Mouse (Mus musculus) hindbrain, embryonic 10.5 days (tissue): ENCODE measurements around the gene C130073F10Rik. TPM values are rescaled to one million over a fixed set of nuclear protein-coding genes. Genes with fewer than 3 reads are reported as not detected.
"Not testable (repeated sequence)": the region's sequence is repeated elsewhere in the genome, so short reads cannot be mapped to it uniquely, and the experiment has no call there.

Source experiments
- DNase-seq: peaks from one replicate; pipeline ENCODE4 v3.0.0-alpha.2; 2017; ENCODE audit warnings: low spot score
- H3K27ac ChIP-seq: fragments of 300-500 bp; sonication (generic); 2 replicates; pipeline ENCODE4 v1.5.1; 2016; ENCODE audit warnings: mild to moderate bottlenecking, moderate library complexity
- H3K27me3 ChIP-seq: fragments of 300-500 bp; sonication (generic); 2 replicates; pipeline ENCODE4 v1.6.1; 2016; ENCODE audit warnings: mild to moderate bottlenecking; ENCODE audit not compliant: poor library complexity, insufficient read depth, severe bottlenecking
- H3K36me3 ChIP-seq: fragments of 300-500 bp; sonication (generic); 2 replicates; pipeline ENCODE4 v1.6.1; 2016; ENCODE audit warnings: mild to moderate bottlenecking, moderate library complexity
- H3K4me1 ChIP-seq: fragments of 300-500 bp; sonication (generic); replicated peaks from 2 replicates; pipeline ENCODE4 v1.6.1; 2016; ENCODE audit warnings: mild to moderate bottlenecking
- H3K4me3 ChIP-seq: fragments of 300-500 bp; sonication (generic); 2 replicates; pipeline ENCODE4 v1.5.1; 2016; ENCODE audit warnings: mild to moderate bottlenecking, moderate library complexity
- H3K9me3 ChIP-seq: fragments of 300-500 bp; sonication (generic); 2 replicates; pipeline ENCODE4 v1.6.1; 2016; ENCODE audit warnings: mild to moderate bottlenecking, moderate library complexity
- WGBS: fragments of 180-500 bp; shearing (Covaris S2); methylation state at CpG from one replicate; pipeline ENCODE4 v1.1.7; 2016; 5-methylcytosine and 5-hydroxymethylcytosine counted together
- polyA plus RNA-seq: library from polyadenylated mRNA; unstranded; fragments of >200 nt; fragmentation: Nextera tagmentation; extraction: Ambion mirVana; gene quantifications from 2 replicates; pipeline ENCODE4 v1.2.1, GENCODE M21; 2016

Gene C130073F10Rik
- not detected in 2 replicates for polyA plus RNA-seq

- Histone ChIP-seq H3K4me1 (no peaks in the 10 kb centered on the region), H3K27me3 (no peaks in the 10 kb centered on the region), H3K36me3 (no peaks in the 10 kb centered on the region), H3K4me3 (no peak within 1 kb of the TSS), H3K9me3 (no peaks in the 10 kb centered on the region), H3K27ac (no peak within 1 kb of the TSS)
- no peak for DNase-seq
- WGBS, result 87% methylated on average over 7 of the region's 7 CpGs
These were observed at the start of gene C130073F10Rik for GRCm38 (mm10) chr4:101893656-101894420. Gene C130073F10Rik, minus strand, starts transcription at chr4:101893789.

DNA sequence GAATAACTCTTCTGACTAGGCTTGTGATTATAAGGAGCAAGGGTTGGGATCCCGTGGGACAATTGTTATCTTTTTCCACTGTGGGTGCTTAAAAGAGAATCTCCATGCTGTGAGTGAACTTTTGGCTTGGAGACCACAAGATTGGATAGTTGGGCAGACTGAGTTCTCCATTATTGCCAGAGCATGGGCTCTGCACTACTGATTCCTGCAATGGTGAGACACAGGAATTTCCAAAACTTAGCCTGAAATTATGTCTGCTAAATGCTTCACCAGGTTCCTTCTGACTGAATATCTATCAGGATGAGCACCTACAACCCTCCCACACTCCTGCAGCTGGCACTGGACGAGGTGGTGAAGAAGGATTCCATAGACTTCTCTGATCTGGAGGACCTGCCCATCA lies 46.5 kb upstream of the C130073F10Rik start, which contains the start of gene Gm12794:
Gene Gm12794 (plus strand): TSS at position 301 of the 400 bp plus-strand sequence.
- H3K27me3 ChIP-seq, H3K4me3 ChIP-seq, H3K27ac ChIP-seq, H3K36me3 ChIP-seq, H3K9me3 ChIP-seq, H3K4me1 ChIP-seq, DNase-seq: not testable (repeated sequence)
- WGBS, result 85% methylated on average over 2 of the region's 2 CpGs

GRCm38 (mm10) chr4:101908821-101909220 lies 15.2 kb upstream of the C130073F10Rik start, which contains the start of gene Gm12800:
Gene Gm12800, plus strand, starts transcription at chr4:101909121.
- H3K36me3 ChIP-seq, H3K9me3 ChIP-seq, H3K27me3 ChIP-seq, H3K4me1 ChIP-seq, H3K27ac ChIP-seq, DNase-seq, H3K4me3 ChIP-seq: not testable (repeated sequence)
- WGBS, result 92% methylated on average over 2 of the region's 2 CpGs

GRCm38 (mm10) chr4:101889377-101889776 lies 4.2 kb downstream of the C130073F10Rik start:
- Histone ChIP-seq H3K36me3 (no peaks in the 10 kb centered on the region), H3K4me3 (no peak overlapping the region), H3K27ac (no peak overlapping the region), H3K9me3 (no peaks in the 10 kb centered on the region), H3K4me1 (no peaks in the 10 kb centered on the region), H3K27me3 (no peaks in the 10 kb centered on the region)
- no peak for DNase-seq

DNA sequence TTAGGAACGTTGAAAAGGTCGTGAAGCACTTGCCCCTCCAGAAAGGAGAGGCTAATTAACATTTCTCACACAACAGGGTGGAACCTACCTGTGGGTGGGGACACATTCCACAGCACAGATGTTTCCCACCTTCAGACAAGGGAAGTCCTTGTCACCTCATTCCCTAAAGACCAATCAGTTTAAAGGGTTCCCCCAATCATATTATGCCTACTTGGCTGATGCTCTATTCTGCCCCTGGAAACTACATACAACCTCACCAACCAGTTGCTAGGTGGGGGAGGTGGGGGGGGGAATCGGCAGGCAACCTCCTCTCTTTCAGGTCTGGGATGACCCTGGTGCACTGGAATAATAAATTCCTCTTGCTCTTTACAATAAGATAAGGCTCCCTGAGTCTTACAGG lies 9.9 kb downstream of the C130073F10Rik start:
- Histone ChIP-seq H3K27ac (no peak overlapping the region), H3K4me1 (no peaks in the 10 kb centered on the region), H3K27me3 (no peaks in the 10 kb centered on the region), H3K4me3 (no peak overlapping the region), H3K9me3 (no peaks in the 10 kb centered on the region), H3K36me3 (no peaks in the 10 kb centered on the region)
- DNase-seq, result no peak
- WGBS, result 56% methylated on average over 3 of the region's 3 CpGs

DNA sequence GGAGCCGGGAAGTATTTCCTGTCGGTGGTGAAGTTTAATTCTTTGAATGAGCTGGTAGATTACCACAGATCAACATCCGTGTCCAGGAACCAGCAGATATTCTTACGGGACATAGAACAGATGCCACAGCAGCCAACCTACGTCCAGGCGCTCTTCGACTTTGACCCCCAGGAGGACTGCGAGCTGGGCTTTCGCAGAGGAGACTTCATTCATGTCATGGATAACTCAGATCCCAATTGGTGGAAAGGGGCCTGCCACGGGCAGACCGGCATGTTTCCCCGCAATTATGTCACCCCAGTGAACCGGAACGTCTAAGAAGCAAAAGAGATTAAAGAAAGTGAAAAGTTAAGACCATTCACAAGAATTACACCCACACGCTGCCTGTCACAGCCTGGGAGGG lies 17.9 kb downstream of the C130073F10Rik start:
- not testable (repeated sequence) for DNase-seq, H3K27me3 ChIP-seq, H3K27ac ChIP-seq, H3K4me1 ChIP-seq, H3K9me3 ChIP-seq, H3K36me3 ChIP-seq, H3K4me3 ChIP-seq
- WGBS, result 88% methylated on average over 15 of the region's 15 CpGs

DNA sequence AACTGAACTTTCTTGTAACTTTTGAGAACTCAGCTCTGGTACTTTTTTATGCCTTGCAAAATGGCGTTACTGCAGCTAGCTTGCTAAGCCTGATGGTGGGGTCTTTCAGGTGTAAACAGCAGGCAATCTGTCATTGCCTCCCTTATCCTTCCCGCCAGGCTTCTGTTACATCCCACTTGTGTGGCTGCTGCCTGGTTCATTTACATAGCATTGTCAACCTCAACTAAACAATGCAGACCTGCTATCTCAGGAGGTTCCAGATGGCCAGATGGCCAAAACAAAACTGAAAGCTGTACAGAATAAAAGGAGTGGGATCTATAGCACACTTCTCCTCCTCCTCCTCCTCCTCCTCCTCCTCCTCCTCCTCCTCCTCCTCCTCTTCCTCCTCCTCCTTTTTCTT lies 21.6 kb downstream of the C130073F10Rik start:
- H3K4me3 ChIP-seq, H3K27me3 ChIP-seq, H3K36me3 ChIP-seq, H3K27ac ChIP-seq, DNase-seq, H3K9me3 ChIP-seq, H3K4me1 ChIP-seq: not testable (repeated sequence)
- 64% methylated on average over 2 of the region's 2 CpGs for WGBS

DNA sequence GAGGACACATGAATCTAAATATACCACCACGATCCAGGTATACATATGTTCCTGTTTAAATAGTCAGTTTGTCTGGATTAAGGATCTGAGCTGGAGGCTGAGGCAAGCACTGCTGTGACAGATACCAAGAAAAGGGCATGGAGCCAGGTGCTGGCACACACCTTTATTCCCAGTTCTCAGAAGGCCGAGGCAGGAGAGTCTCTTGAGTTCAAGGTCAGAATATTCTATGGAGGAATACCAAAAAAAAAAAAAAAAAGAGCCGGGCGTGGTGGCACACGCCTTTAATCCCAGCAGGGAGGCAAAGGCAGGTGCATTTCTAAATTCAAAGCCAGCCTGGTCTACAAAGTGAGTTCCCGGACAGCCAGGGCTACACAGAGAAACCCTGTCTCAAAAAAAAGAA lies 31.3 kb downstream of the C130073F10Rik start:
- H3K4me1 ChIP-seq, result no peaks in the 10 kb centered on the region
- no peaks in the 10 kb centered on the region for H3K9me3 ChIP-seq
- no peaks in the 10 kb centered on the region for H3K27me3 ChIP-seq
- H3K4me3 ChIP-seq, result no peak overlapping the region
- WGBS, result 94% methylated on average over 6 of the region's 6 CpGs
- H3K36me3 ChIP-seq, result no peaks in the 10 kb centered on the region
- H3K27ac ChIP-seq, result no peak overlapping the region
- no peak for DNase-seq

DNA sequence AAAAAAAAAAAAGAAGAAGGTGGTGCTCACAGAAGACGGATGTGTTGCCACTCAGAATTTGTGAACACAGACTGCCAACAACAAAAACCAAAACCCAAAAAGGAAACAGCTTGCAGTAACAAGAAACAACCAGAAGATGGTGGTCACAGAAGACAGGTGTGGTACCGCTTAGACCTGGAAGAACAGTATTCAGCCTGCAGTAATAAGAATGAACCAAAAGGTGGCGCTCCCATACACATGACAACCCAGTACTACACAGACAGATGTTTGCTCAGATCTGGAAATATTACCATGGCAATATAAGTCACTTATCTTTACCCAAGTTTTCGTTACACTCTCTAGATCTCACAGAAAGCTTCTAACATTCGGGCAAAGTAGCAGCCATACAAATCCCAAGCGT lies 32.7 kb downstream of the C130073F10Rik start:
- no peaks in the 10 kb centered on the region for H3K4me1 ChIP-seq
- no peak for DNase-seq
- H3K27me3 ChIP-seq, result no peaks in the 10 kb centered on the region
- WGBS, result 49% methylated on average over 6 of the region's 6 CpGs
- H3K9me3 ChIP-seq, result no peaks in the 10 kb centered on the region
- no peak overlapping the region for H3K4me3 ChIP-seq
- no peak overlapping the region for H3K27ac ChIP-seq
- no peaks in the 10 kb centered on the region for H3K36me3 ChIP-seq

GRCm38 (mm10) chr4:101850908-101851307 lies 42.7 kb downstream of the C130073F10Rik start:
- Histone ChIP-seq H3K27me3 (no peaks in the 10 kb centered on the region), H3K4me1 (no peaks in the 10 kb centered on the region), H3K4me3 (no peak overlapping the region), H3K36me3 (no peaks in the 10 kb centered on the region), H3K9me3 (peaks cover 22% of the 10 kb centered on the region), H3K27ac (no peak overlapping the region)
- no peak for DNase-seq
- 64% methylated on average over 2 of the region's 2 CpGs for WGBS

DNA sequence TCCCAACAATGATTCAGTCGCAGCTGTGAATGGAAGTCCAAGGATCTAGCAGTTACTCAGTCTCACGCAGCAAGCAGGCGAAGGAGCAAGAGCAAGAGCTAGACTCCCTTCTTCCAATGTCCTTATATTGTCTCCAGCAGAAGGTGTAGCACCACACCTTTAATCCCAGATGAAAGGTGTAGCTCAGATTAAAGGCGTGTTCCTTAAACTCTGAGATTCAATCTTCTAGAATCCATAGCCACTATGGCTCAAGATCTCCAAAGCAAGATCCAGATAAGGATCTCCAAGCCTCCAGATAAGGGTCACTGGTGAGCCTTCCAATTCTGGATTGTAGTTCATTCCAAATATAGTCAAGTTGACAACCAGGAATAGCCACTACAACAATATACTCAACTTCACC lies 49.7 kb downstream of the C130073F10Rik start, which contains the start of gene B020004J07Rik:
Gene B020004J07Rik (minus strand): TSS at position 101 of the 400 bp plus-strand sequence.
- WGBS, result 89% methylated on average over 4 of the region's 4 CpGs
- H3K27me3 ChIP-seq, DNase-seq, H3K4me1 ChIP-seq, H3K27ac ChIP-seq, H3K36me3 ChIP-seq, H3K4me3 ChIP-seq, H3K9me3 ChIP-seq: not testable (repeated sequence)
